Mouse (Mus musculus) brain, embryonic 14.5 days (tissue): ENCODE results near the gene Itga1. TPM values are rescaled to one million over a fixed set of nuclear protein-coding genes. Genes with fewer than 3 reads are reported as not detected.

Experiments
- DNase-seq: peaks from one replicate; pipeline ENCODE4 v3.0.0-alpha.2; 2011; ENCODE audit warnings: low read depth
- CTCF ChIP-seq: fragments of 200-500 bp; IDR thresholded peaks from 2 replicates; pipeline ENCODE4 v1.5.1; 2012; ENCODE audit warnings: inconsistent platforms, mild to moderate bottlenecking, moderate library complexity, borderline replicate concordance; ENCODE audit not compliant: insufficient read depth, insufficient read length; ENCODE audit errors: extremely low read depth
- POLR2A ChIP-seq: fragments of 200-500 bp; IDR thresholded peaks from 2 replicates; pipeline ENCODE4 v1.6.1; 2012; ENCODE audit warnings: mild to moderate bottlenecking, inconsistent platforms, borderline replicate concordance; ENCODE audit not compliant: poor library complexity, insufficient read depth, insufficient read length, severe bottlenecking; ENCODE audit errors: extremely low read depth
- polyA plus RNA-seq: library from polyadenylated mRNA; depleted of rRNA; stranded (reverse); fragments of >200 nt; gene quantifications from 2 replicates; pipeline ENCODE4 v1.2.3, GENCODE M21; 2012; rRNA removed

Itga1 gene
- 2.0 and 3.8 TPM in 2 replicates for polyA plus RNA-seq

- TF ChIP-seq CTCF (no peak), POLR2A (no peak)
- DNase-seq: peak; percentile 77
Measured at GRCm38 (mm10) chr13:115101355-115102191, at the start of gene Itga1, which contains the start of gene Gm49395. Gene Itga1, minus strand, starts transcription at chr13:115101964. Gene Gm49395, minus strand, starts transcription at chr13:115101921.

- TF ChIP-seq CTCF (no peak), POLR2A (no peak)
- no peak for DNase-seq
Measured at GRCm38 (mm10) chr13:115150602-115151001, 48.8 kb upstream of the Itga1 start.

- TF ChIP-seq POLR2A (no peak), CTCF (no peak)
- DNase-seq: no peak
Measured at GRCm38 (mm10) chr13:115149849-115150248, 48.1 kb upstream of the Itga1 start.

DNA sequence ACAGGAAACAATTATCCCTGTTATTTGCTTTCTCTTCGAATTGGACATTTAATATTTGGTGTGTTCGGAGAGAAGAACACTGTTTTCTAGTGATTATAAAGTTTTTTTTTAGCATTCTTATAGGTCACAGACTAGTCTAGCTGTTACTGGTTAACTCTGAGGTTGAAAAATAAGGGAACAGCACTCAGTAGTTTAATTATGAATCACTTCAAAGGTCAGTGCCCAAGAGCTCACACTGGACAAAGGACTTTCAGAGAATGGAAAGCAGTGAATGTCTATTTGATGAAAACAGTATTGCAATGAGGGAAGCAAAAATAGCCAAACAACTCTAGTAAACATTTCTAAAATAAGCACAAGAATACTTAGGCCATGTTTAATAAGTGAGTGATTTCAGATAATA is 41.8 kb upstream of the Itga1 start:
- no peak for DNase-seq
- no peak for TF ChIP-seq CTCF
- TF ChIP-seq POLR2A: no peak

DNA sequence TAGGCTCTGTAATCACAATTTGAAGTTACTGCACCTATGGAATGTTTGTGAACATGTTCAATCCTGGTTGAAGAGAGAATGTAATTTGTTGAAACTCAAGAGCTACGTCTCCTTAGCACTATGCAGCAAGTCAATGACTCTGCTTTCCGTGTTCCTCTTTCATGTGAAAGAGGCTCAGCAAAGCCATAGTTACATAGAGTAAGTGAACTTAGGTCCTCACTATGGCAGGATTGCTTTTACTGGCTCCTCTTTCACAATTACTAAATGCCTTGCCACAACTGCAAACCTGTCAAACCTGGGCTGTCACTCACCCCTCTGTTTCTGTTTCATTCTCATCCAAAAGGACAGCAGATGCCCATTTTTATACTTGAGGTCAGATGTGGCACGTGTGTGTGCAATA is 40.3 kb upstream of the Itga1 start:
- TF ChIP-seq CTCF (no peak), POLR2A (no peak)
- DNase-seq: no peak

DNA sequence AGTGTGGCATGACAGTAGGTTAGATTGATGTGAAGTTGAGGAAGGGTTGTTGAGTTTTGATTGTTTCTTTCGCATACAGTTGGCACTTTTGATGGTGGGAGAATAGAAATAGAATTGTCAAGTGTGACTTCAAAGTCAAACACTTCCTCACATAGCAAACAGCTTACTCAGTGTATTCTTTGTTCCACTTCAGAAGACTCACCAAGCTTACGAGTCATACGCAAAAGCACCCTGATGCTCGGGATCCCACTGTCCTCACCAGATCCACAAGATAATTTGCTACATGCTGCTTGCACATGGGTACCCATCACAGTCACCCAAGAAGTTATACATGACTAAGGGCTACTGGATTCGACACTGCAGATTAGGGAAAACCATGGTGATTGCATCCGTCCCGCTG is 36.7 kb upstream of the Itga1 start:
- TF ChIP-seq POLR2A (no peak), CTCF (no peak)
- no peak for DNase-seq

GRCm38 (mm10) chr13:115136761-115137160 is 35.0 kb upstream of the Itga1 start:
- no peak for TF ChIP-seq POLR2A
- TF ChIP-seq CTCF: no peak
- no peak for DNase-seq

- no peak for TF ChIP-seq CTCF
- no peak for TF ChIP-seq POLR2A
- peak; percentile 13 for DNase-seq
Measured at GRCm38 (mm10) chr13:115132435-115132834, 30.7 kb upstream of the Itga1 start.

DNA sequence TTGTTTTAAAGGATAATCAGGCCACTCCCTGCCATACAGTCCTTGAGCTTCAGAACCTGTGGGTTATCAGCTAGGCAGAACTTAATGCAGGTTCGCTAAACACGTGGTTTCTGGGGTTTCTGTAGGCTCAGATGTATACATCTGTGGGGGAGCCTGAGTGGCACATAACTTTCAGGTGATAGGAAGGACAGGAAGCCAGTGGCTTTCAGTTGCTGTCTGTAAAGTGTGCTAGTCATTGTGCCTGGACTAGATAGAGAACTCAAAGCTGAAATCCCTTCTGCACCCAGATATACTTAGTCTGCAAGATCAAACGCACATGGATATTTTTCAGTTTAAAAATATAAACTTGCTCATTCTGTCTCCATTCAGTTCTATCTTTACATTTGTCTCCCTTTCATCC is 29.6 kb upstream of the Itga1 start:
- TF ChIP-seq POLR2A (no peak), CTCF (no peak)
- DNase-seq: no peak

DNA sequence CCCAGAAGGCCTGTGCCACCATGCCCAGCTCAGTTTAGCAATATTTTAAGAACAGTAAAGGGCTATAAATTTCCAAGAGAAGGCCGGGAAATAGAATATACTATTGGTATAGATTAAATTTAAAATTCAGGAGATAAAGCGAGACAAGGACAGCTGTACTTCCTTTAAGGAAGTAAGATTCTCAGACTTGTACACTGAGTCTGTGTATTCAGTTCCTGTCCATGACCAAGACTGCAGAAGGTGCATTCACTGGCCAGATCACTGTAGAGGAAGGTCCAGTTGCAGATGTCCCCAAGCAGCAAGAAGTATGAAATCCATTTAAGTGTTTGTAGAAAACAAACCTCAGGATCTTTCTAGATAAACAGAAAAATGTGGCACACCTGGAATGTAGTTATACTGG is 28.3 kb upstream of the Itga1 start:
- no peak for DNase-seq
- TF ChIP-seq POLR2A (no peak), CTCF (no peak)

DNA sequence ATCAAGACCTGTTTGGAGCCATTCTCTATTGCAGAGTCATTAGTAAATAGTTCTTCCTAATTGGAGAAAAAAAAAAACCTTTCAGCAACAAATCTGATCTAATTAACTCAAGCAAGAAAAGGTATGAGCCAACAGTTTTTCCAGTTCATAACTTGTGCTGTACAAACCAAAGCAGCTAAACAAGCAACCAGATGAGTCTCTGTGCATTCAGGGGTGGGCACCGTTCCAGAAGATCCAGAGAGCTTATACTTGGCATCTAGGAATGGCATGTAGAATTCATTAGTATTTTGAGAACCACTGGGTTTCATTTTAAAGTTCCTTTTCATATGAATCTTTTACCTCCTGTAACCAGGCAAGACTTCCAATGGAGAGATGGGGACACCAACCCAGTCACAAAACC is 26.1 kb upstream of the Itga1 start:
- no peak for TF ChIP-seq CTCF
- no peak for TF ChIP-seq POLR2A
- peak; percentile 76 for DNase-seq

DNA sequence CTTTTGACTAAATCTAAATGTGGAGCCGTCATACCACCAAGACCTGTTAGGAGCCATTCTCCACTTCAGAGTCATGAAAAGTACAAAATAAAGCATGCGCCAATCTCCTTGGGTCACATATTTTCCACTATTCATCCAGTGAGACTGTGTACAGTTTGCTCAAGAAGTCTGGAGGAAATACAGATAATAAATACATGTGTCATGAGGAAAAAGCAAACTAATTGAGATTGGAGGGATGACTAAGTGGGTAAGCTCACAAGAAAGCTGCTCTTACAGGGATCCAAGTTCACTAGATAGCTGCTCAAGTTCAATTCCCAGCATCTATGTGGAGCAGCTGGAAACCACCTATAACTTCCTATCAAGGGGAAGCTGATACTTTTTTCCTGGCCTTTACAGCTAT is 24.8 kb upstream of the Itga1 start:
- no peak for TF ChIP-seq CTCF
- no peak for TF ChIP-seq POLR2A

More for the DNA sequence above, 24.8 kb upstream of the Itga1 start:
- no peak for DNase-seq
